Mouse (Mus musculus): ENCODE measurements around the gene Radil. TPM values are rescaled to one million over a fixed set of nuclear protein-coding genes. Genes with fewer than 3 reads are reported as not detected.

Radil gene
- 10 to 100 TPM; 13.4 to 15.7 TPM for total RNA-seq (2021)
- long read RNA-seq, experiment 1, transcript Radil-201 (15 exons, 3,700 nt): major isoform, 5 of 16 reads
- long read RNA-seq, experiment 1, partial matches to known transcripts: 6 of 16 reads
- long read RNA-seq, experiment 1, other reads (novel, unspliced or antisense): 4 of 16 reads
- long read RNA-seq, experiment 2, partial matches to known transcripts: 2 of 10 reads
- long read RNA-seq, experiment 2, other reads (novel, unspliced or antisense): 4 of 10 reads

- DNase-seq (ENCODE audit: low spot score in 2 of 2): peak; percentile 98 to 99
- TF ChIP-seq CTCF (conservative IDR thresholded peaks at IDR 0.05): peak; percentile 96
- Histone ChIP-seq H3K27ac (peak within 1 kb of the TSS; percentile 91), H3K4me3 (peak within 1 kb of the TSS; percentile 91)
Measured at GRCm38 (mm10) chr5:142550706-142551652, at the start of gene Radil. Radil (minus strand) TSS chr5:142551098.

GRCm38 (mm10) chr5:142597648-142598390, 46.9 kb upstream of the Radil start:
- DNase-seq (ENCODE audit: low spot score in 2 of 2): no peak
- no peak for TF ChIP-seq CTCF (conservative IDR thresholded peaks at IDR 0.05)
- Histone ChIP-seq H3K27ac (peak overlapping the region; percentile 87), H3K4me3 (no peak overlapping the region)

- no peak for TF ChIP-seq CTCF (conservative IDR thresholded peaks at IDR 0.05)
- DNase-seq (ENCODE audit: low spot score in 2 of 2): no peak
Measured at GRCm38 (mm10) chr5:142596723-142597122, 45.8 kb upstream of the Radil start.

GRCm38 (mm10) chr5:142595698-142596097, 44.8 kb upstream of the Radil start:
- no peak for TF ChIP-seq CTCF (conservative IDR thresholded peaks at IDR 0.05)
- DNase-seq (ENCODE audit: low spot score in 2 of 2): peak; percentile 36 to 74

More at GRCm38 (mm10) chr5:142596723-142597122, 45.8 kb upstream of the Radil start:
- H3K27ac ChIP-seq: peak overlapping the region; percentile 87
- 0 out of 2 replicates have a peak overlapping the region, but pooled peaks have one; percentile 8 for H3K4me3 ChIP-seq

GRCm38 (mm10) chr5:142590953-142591616, 40.2 kb upstream of the Radil start:
- TF ChIP-seq CTCF (conservative IDR thresholded peaks at IDR 0.05): peak; percentile 27
- Histone ChIP-seq H3K27ac (peak overlapping the region; percentile 79), H3K4me3 (no peak overlapping the region)
- no peak for DNase-seq (ENCODE audit: low spot score in 2 of 2)

More at GRCm38 (mm10) chr5:142595698-142596097, 44.8 kb upstream of the Radil start:
- no peak overlapping the region for H3K4me3 ChIP-seq
- peak overlapping the region; percentile 87 for H3K27ac ChIP-seq

GRCm38 (mm10) chr5:142583616-142584126, 32.8 kb upstream of the Radil start:
- peak overlapping the region; percentile 23; the same call in 1 of the 2 replicates for H3K4me3 ChIP-seq
- TF ChIP-seq CTCF (conservative IDR thresholded peaks at IDR 0.05): 0 out of 2 replicates have a peak, but pooled peaks have one; percentile 10
- DNase-seq (ENCODE audit: low spot score in 2 of 2): peak; percentile 60 to 72
- H3K27ac ChIP-seq: peak overlapping the region; percentile 87

GRCm38 (mm10) chr5:142581517-142581916, 30.6 kb upstream of the Radil start:
- DNase-seq (ENCODE audit: low spot score in 2 of 2): peak; percentile 54 to 75
- TF ChIP-seq CTCF (conservative IDR thresholded peaks at IDR 0.05): peak; percentile 89
- H3K4me3 ChIP-seq: no peak overlapping the region
- H3K27ac ChIP-seq: peak overlapping the region; percentile 87; the same call in 1 of the 2 replicates

GRCm38 (mm10) chr5:142578192-142578591, 27.3 kb upstream of the Radil start:
- peak; percentile 60 for TF ChIP-seq CTCF (conservative IDR thresholded peaks at IDR 0.05)
- no peak for DNase-seq (ENCODE audit: low spot score in 2 of 2)
- no peak overlapping the region for H3K27ac ChIP-seq
- no peak overlapping the region for H3K4me3 ChIP-seq

- no peak for DNase-seq (ENCODE audit: low spot score in 2 of 2)
- TF ChIP-seq CTCF (conservative IDR thresholded peaks at IDR 0.05): no peak
- no peak overlapping the region for H3K4me3 ChIP-seq
- peak overlapping the region; percentile 44; the same call in 1 of the 2 replicates for H3K27ac ChIP-seq
Measured at GRCm38 (mm10) chr5:142576832-142577231, 25.9 kb upstream of the Radil start.

- TF ChIP-seq CTCF (conservative IDR thresholded peaks at IDR 0.05): no peak
- no peak overlapping the region for H3K27ac ChIP-seq
Measured at GRCm38 (mm10) chr5:142574323-142575057, 23.6 kb upstream of the Radil start.

GRCm38 (mm10) chr5:142564606-142565005, 13.7 kb upstream of the Radil start:
- TF ChIP-seq CTCF (conservative IDR thresholded peaks at IDR 0.05): no peak
- DNase-seq (ENCODE audit: low spot score in 2 of 2): no peak
- H3K4me3 ChIP-seq: no peak overlapping the region
- no peak overlapping the region for H3K27ac ChIP-seq

More at GRCm38 (mm10) chr5:142574323-142575057, 23.6 kb upstream of the Radil start:
- DNase-seq (ENCODE audit: low spot score in 2 of 2): no peak
- H3K4me3 ChIP-seq: no peak overlapping the region

Data from layer of hippocampus, adult 2 months (tissue).